Mouse (Mus musculus) B cell, adult 2 months (primary cell): ENCODE results near the gene Wdr60.

Experiments
- DNase-seq, 2 experiments: peaks; one replicate each; pipeline ENCODE4 v3.0.0; 2022

The Wdr60 gene

DNA sequence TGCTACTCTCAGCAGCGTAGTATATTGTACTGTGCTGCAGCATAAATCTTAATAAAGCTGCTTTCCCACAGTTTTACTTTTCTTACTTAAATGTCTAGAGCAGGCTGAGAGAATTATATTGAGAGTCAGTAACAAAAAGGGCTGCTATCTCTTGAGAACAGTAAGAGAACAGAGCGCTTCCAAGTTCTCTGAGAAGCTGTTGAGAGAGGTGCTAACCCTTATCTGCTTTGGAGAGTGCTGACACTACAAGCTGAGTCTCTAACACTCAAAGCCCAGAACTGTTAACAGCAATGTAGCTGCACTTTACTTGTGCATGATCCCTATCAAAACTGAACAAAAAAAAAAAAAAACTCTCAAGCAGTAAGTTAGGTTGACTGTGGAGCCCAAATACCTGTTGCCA lies 2.5 kb upstream of the Wdr60 start:
- no peak for DNase-seq

- no peak for DNase-seq
Measured at GRCm38 (mm10) chr12:116264756-116265155, 1.9 kb upstream of the Wdr60 start.

DNA sequence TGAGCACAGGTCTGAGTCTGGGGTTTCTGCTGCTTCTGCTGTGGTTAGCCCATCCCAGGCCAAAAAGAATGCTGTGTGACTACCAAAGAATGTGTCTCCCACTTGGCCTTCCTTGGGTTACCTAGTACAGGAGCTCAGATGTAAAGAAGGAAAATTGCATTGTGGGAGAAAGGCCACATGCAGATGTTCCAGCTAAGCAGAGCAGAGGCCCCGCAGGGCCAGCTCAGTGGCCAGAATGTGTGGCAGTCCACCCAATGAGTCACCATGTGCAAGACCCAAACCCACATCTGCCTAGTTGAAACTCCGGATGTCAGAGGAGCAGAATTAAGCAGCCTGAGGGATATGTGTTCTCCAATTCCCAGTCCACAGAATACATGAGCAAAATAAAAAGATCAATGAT lies 4.5 kb downstream of the Wdr60 start:
- no peak for DNase-seq

- no peak for DNase-seq
Measured at GRCm38 (mm10) chr12:116255636-116256035, 7.2 kb downstream of the Wdr60 start.

GRCm38 (mm10) chr12:116254652-116255051 lies 8.2 kb downstream of the Wdr60 start:
- no peak for DNase-seq

- no peak for DNase-seq
Measured at GRCm38 (mm10) chr12:116244601-116245000, 18.2 kb downstream of the Wdr60 start.

DNA sequence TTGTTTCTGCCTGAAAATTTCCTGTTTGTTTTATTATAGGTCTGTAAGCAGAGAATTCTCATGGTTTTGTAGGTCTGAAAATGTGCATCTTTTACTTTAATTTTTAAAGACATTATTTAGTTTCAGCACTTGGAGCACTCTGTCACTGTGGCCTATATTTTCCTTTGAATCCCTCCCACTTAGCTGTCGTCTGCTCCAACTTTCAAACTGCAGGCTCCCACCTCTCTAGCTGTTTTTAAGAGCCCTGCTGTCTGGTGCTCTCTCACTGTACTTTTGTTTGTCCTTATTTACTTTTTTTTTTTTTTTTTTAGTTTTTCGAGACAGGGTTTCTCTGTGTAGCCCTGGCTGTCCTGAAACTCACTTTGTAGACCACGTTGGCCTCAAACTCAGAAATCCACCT lies 24.0 kb downstream of the Wdr60 start:
- no peak for DNase-seq

GRCm38 (mm10) chr12:116238370-116238769 lies 24.5 kb downstream of the Wdr60 start:
- DNase-seq = no peak

DNA sequence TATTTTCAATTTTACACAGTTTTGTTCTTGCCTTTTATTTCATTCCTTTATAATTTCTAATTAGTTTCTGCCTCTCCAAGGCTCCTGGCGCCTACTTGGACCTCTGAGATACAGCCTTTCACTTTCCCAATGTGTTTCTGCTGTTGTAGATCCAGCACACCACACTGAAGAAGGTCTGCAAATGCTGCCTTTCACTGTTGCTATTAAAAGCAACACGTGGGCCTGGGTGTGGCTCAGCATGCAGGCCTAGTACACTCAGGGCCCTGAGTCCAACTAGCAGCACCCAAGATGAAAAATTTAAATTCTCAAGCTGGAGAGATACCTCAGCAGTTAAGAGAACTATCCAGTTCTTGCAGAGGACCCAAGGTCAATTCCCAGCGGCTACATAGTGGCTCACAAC lies 26.2 kb downstream of the Wdr60 start:
- no peak for DNase-seq

DNA sequence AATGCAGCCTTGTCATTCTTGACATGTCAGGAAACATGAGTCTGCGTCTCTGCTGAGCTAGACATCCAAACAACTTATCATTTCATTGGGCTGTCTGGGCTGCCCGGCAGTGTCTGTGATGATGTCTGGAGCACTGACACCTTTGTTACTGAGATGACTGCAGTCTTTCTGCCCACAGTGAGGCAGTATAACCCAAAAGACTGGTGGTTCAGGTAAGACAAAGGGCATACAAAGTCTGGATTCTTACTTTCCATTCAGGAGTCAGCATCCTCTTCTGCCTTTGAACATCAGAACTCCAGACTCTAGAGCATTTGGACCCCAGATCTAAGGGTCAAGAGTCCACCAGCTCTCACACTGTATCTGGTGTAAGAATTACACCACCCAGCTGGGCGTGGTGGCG lies 27.5 kb downstream of the Wdr60 start:
- DNase-seq = peak; percentile 8 to 16

DNA sequence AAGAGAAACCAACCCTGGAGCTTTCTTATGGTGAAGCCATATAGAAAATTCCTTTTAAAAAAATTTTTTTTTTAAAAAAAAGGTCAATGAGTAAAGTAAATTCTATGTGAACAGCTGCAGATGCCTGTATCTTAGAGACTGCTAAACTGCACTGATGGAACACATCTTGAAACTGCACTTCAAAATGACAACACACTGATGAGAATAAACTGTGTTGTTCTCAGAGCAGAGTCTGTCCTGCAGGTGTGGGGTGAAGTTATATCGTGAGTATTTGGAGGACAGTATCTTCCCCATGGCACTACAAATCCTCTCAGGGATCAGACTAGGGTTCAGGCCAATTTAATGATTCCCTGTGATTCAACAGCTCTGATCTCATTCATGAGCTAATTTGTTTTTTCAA lies 30.8 kb downstream of the Wdr60 start:
- no peak for DNase-seq

GRCm38 (mm10) chr12:116231612-116232011 lies 31.2 kb downstream of the Wdr60 start:
- no peak for DNase-seq

DNA sequence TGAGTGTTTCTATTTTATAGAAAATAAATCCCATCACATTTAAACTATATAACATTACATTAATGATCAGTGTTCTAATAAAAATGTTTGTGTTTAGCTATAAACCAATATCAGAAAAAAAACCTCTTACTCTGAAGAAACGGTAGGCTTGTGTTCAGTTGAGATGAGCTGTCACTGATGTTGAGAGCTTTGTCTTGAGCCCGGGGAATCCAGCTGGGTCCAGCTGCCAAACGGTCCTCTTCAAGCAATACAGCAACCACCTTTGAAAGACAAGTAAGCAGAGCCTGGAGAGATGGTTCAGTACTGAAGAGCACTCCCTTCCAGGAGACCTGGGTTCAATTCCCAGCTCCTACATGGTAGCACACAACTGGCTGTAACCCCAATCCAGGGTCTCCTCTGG lies 33.4 kb downstream of the Wdr60 start:
- DNase-seq = no peak

DNA sequence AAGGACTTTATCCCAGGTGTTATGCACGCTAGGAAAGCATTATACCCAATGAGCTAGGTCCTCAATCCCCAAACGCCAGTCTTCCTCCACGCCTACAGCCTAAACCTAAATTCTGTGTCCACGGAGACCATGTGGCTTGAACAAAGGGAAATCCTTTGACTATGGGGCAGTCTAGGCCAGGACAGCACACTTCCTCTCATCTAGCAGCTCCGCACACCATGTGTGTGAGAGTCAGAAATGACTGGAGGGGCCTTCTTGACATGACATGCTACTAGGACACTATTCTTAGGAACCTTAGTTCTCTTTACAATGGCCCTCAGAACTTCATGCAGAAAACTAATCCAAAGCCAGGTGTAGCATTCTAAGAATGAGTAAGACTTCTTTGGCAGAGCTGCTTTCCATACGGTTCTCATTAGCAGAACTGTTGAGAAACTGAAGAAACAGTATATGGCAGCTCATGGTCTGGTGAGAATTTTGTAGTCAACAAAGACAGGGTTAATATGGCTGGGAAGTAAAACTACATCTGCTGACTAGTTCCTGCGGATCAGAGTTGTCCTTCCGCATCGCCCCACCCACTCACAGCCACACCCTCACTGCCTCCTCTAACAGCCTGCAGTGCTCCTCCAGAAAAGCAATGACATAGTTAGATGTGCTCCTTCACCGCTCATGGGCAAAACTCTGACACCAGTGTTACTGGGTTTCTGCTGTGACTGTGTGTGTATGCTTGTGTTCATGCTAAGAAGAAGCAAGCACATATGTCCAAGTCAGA lies 36.3 kb downstream of the Wdr60 start:
- no peak for DNase-seq

GRCm38 (mm10) chr12:116223107-116223506 lies 39.7 kb downstream of the Wdr60 start:
- no peak for DNase-seq

- no peak for DNase-seq
Measured at GRCm38 (mm10) chr12:116207486-116207885, 55.3 kb downstream of the Wdr60 start.

DNA sequence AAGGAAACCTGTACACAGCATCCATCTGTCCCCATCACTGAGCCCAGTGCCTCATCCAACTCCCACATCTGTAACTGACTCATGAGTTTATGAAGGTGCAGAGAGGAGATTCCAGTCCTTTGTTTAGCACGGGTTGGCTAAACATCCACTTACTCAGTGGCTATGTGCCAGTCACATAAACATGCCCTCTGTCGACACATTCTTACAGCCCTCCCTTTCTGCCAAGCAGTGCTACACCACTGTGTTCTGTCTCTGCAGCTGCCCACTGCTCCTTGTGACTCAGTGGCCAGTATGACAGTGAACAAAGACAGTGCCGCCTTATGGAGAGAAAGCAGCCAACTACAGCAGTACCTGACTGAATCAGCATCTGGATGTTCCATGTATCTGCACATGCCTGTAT lies 57.1 kb downstream of the Wdr60 start:
- no peak for DNase-seq

DNA sequence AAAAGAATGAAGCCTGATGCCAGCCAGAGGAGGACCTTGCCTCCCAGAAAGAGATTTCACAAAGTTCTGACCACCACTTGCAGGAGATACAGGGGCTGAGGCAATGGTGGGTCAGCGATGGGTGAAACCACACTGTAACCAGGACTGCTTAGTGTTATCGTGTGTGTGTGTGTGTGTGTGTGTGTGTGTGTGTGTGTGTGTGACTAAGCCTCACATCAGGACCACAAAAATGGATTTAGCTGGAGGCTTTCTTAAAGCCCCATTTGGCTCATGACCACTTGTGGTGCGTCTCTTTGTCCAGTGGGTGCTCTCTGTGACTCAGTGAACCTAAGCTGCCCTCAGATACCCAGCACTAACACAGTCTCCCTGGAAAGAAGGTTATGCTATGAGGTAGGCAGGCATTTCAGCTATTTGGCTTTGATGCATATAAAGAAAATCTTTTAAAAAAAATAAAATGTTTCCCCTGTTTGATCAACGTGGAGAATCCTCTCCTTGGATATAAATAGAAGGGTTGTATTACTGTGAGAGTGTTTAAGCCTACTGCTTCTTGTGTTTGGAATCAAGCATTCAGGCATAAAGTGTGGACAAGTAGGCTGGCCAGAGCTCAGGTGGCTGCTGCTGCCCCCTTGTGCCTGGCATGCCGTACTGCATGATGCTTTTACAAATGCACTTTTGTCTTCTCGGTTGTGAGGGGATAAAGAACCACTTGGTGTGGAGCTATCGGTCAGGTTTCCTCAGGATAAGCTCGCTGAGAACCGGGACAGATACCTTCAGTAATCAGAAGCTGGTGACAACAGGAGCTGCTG lies 60.4 kb downstream of the Wdr60 start:
- peak; percentile 68 to 72 for DNase-seq

DNA sequence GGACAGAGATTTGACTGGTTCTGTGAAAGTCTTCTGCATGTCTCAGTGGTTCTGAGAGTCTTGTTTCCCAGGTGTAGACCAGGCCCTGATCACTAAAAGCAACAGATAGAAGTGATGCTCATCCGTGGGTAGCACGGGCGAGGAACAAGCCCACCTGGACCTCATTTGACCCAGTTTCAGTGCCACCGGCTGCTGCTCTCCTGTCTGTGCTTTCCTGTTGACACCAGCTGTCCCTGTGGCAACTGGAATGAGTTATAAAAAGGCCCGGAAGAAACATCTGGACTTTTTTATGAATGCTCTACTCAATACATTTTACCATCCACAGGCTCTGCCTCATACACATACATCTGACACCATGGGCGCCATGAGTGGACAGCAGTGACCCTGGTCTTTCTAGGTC lies 64.0 kb downstream of the Wdr60 start:
- DNase-seq = no peak

DNA sequence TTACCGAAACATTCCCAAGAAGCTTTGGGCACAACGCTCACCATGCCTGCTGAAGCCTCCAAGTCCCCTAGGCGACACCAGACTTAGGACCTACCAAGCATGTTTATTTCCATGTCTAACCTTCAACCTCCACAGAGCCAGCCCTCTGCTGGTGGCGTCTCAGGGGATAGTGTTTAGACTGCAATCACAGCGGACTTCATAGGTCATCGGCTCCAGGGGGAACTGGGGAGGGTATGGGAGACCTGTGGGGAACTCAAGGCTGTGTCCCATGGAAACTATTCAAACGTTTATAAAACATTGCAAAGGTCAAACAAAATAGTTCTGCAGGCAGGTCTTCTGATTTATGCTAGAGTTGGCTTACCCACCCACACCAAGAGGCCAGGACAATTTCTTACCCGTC lies 66.6 kb downstream of the Wdr60 start:
- DNase-seq = no peak

- DNase-seq = no peak
Measured at GRCm38 (mm10) chr12:116194641-116195040, 68.2 kb downstream of the Wdr60 start.

GRCm38 (mm10) chr12:116193952-116194351 lies 68.9 kb downstream of the Wdr60 start:
- no peak for DNase-seq

GRCm38 (mm10) chr12:116183212-116183935 lies 79.4 kb downstream of the Wdr60 start:
- DNase-seq = no peak

DNA sequence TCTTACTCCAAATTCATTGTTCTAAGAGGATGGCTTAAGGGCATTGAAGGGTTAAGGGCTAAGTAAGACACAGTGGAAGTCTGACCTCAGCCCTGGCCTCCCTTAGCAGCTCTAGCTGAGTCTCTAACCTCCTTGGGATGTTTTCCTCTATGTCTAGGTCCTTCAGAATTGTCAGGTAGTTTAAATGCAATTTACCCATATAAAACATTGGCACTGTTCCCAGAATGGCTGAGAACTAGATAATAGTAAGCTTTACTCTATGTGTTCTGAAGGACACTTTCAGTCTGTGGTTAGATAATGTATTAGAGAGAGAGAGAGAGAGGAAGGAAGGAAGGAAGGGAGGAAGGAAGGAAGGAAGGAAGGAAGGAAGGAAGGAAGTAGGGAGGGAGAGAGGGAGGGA lies 80.4 kb downstream of the Wdr60 start:
- DNase-seq = no peak
